Mouse (Mus musculus): ENCODE data around the gene Ebi3. TPM values are rescaled to one million over a fixed set of nuclear protein-coding genes. Genes with fewer than 3 reads are reported as not detected.

Gene Ebi3
- 1.3 TPM for polyA plus RNA-seq (2015; fragmentation: Illumina TruSeq; extraction: RNeasy Lipid Tissue Mini Kit (QIAGEN cat#74804); ENCODE audit: insufficient read depth, low read depth, low replicate concordance)

GRCm38 (mm10) chr17:55952447-55953027 lies at the start of gene Ebi3:
Gene Ebi3 (plus strand): TSS chr17:55952640.

GRCm38 (mm10) chr17:55949400-55949799 lies 3.0 kb upstream of the Ebi3 start, which contains the start of gene Zfp119b:
Gene Zfp119b (minus strand): TSS chr17:55949500.

DNA sequence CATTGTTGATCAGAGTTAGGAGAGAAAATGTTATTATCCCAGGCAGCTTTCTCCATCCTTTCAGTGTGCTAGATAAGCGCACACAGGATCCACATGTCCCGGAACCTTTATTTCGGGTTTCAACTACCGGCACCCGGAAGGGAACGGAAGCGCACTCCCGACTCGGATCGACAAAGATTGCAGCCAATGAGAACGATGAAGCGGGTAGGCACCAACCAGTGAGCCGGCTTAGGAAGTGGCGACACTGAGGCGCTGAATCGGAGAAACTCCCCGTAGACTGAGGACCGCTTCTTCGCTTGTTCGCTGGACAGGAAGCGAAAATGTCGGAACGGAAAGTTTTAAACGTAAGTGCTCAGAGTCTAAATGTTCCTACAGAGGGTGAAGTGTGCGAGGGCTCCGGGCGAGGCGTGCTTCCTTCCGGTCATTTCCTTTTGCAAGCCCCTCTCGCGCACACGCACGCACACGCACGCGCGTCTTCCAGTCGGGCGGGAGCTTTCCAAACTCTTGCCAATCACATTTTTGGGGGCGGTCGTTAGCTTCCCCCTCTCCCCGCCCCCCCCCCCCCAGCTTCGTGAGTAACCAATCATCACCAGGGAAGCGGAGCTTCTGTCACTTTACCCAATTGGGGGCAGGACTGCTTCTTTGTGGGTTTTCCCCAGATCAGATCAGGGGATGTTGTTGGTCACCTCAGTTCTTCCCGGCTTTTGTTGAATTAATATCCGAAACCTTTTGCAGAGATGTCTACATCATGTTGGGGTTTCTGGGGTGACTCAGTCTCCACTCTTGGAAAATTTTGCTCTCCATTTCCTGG lies 6.7 kb downstream of the Ebi3 start, which contains the start of gene Yju2:
Gene Yju2, plus strand, starts transcription at position 182 of the 811 bp plus-strand sequence.

GRCm38 (mm10) chr17:55969966-55970891 lies 17.8 kb downstream of the Ebi3 start, which contains the start of gene Shd:
Gene Shd (plus strand): TSS chr17:55970467.

DNA sequence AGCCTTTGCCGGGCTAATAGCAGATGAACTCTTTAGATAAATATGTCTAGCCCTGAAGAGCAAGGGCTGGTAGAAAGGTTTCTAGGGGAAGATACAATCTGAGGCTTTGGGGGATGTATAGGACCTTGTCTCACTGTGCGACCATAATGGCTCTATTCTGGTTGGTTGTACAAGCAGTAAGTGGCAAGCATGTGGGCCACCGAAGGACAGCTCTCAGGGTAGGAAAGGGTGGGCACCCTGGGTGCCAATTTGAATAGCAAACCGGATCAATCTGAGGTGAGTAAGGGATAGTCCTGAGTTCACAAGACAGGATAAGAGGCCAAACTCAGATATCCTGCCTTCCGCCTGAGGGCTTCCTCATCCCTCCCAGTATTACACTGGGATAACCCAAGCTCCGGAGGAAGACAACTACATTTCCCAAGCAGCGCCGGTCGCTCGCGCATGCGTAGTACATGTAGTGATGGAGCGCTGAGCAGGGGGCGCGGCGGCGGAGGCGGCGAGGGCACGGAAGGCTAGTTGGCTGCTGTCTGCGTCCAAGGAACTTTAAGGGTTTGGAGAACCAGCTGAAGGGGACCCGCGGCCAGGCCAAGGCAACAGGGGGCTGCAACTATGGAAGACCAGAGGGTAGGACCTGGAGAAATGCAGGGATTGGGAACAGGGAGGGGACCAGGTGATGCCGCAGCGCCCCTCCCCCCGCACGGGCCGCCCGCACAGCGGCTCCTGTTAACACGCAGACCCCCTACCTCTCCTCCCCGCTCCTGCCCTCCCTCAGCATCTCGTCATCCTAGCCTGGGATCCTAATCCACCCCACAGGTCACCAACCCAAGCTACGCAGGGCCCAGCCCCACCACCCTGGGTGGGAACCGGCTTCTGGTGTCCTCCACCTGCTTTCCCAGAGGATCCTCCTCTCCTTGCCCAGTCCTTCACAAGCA lies 33.9 kb downstream of the Ebi3 start, which contains the start of gene Fsd1:
Gene Fsd1, plus strand, starts transcription at position 480 of the 932 bp plus-strand sequence.

GRCm38 (mm10) chr17:56005415-56006061 lies 53.1 kb downstream of the Ebi3 start, which contains the start of the genes Stap2 and Mpnd:
Gene Stap2 (minus strand): TSS chr17:56005584.
Gene Mpnd (plus strand): TSS chr17:56005711.

Other genes starting within 250 kb of the Ebi3 start
- gene Pot1b, start 240.0 kb upstream of the Ebi3 start, polyA plus RNA-seq (2015; fragmentation: Illumina TruSeq; extraction: RNeasy Lipid Tissue Mini Kit (QIAGEN cat#74804); ENCODE audit: insufficient read depth, low read depth, low replicate concordance) = 3.8 TPM
- 0.54 TPM for gene Adgre4, start 202.7 kb upstream of the Ebi3 start, polyA plus RNA-seq (2015; fragmentation: Illumina TruSeq; extraction: RNeasy Lipid Tissue Mini Kit (QIAGEN cat#74804); ENCODE audit: insufficient read depth, low read depth, low replicate concordance)
- 2.2 TPM for gene Zfp119a, start 73.7 kb upstream of the Ebi3 start, polyA plus RNA-seq (2015; fragmentation: Illumina TruSeq; extraction: RNeasy Lipid Tissue Mini Kit (QIAGEN cat#74804); ENCODE audit: insufficient read depth, low read depth, low replicate concordance)
- gene Zfp959, start 60.5 kb upstream of the Ebi3 start, polyA plus RNA-seq (2015; fragmentation: Illumina TruSeq; extraction: RNeasy Lipid Tissue Mini Kit (QIAGEN cat#74804); ENCODE audit: insufficient read depth, low read depth, low replicate concordance) = 2.6 TPM
- 1.7 TPM for gene Zfp119b, start 3.1 kb upstream of the Ebi3 start, polyA plus RNA-seq (2015; fragmentation: Illumina TruSeq; extraction: RNeasy Lipid Tissue Mini Kit (QIAGEN cat#74804); ENCODE audit: insufficient read depth, low read depth, low replicate concordance)
- 2.3 TPM for gene Yju2, start 6.5 kb downstream of the Ebi3 start, polyA plus RNA-seq (2015; fragmentation: Illumina TruSeq; extraction: RNeasy Lipid Tissue Mini Kit (QIAGEN cat#74804); ENCODE audit: insufficient read depth, low read depth, low replicate concordance)
- gene Shd, start 17.8 kb downstream of the Ebi3 start, polyA plus RNA-seq (2015; fragmentation: Illumina TruSeq; extraction: RNeasy Lipid Tissue Mini Kit (QIAGEN cat#74804); ENCODE audit: insufficient read depth, low read depth, low replicate concordance) = not detected
- gene Fsd1, start 33.9 kb downstream of the Ebi3 start, polyA plus RNA-seq (2015; fragmentation: Illumina TruSeq; extraction: RNeasy Lipid Tissue Mini Kit (QIAGEN cat#74804); ENCODE audit: insufficient read depth, low read depth, low replicate concordance) = not detected
- 20.6 TPM for gene Stap2, start 52.9 kb downstream of the Ebi3 start, polyA plus RNA-seq (2015; fragmentation: Illumina TruSeq; extraction: RNeasy Lipid Tissue Mini Kit (QIAGEN cat#74804); ENCODE audit: insufficient read depth, low read depth, low replicate concordance)
- 24.6 TPM for gene Mpnd, start 53.1 kb downstream of the Ebi3 start, polyA plus RNA-seq (2015; fragmentation: Illumina TruSeq; extraction: RNeasy Lipid Tissue Mini Kit (QIAGEN cat#74804); ENCODE audit: insufficient read depth, low read depth, low replicate concordance)
- gene Sh3gl1, start 84.0 kb downstream of the Ebi3 start, polyA plus RNA-seq (2015; fragmentation: Illumina TruSeq; extraction: RNeasy Lipid Tissue Mini Kit (QIAGEN cat#74804); ENCODE audit: insufficient read depth, low read depth, low replicate concordance) = 16.3 TPM
- gene Chaf1a, start 87.8 kb downstream of the Ebi3 start, polyA plus RNA-seq (2015; fragmentation: Illumina TruSeq; extraction: RNeasy Lipid Tissue Mini Kit (QIAGEN cat#74804); ENCODE audit: insufficient read depth, low read depth, low replicate concordance) = 0.18 TPM
- 13.3 TPM for gene Ubxn6, start 122.4 kb downstream of the Ebi3 start, polyA plus RNA-seq (2015; fragmentation: Illumina TruSeq; extraction: RNeasy Lipid Tissue Mini Kit (QIAGEN cat#74804); ENCODE audit: insufficient read depth, low read depth, low replicate concordance)
- 60.5 TPM for gene Hdgfl2, start 127.0 kb downstream of the Ebi3 start, polyA plus RNA-seq (2015; fragmentation: Illumina TruSeq; extraction: RNeasy Lipid Tissue Mini Kit (QIAGEN cat#74804); ENCODE audit: insufficient read depth, low read depth, low replicate concordance)
- 5.1 TPM for gene Plin4, start 157.2 kb downstream of the Ebi3 start, polyA plus RNA-seq (2015; fragmentation: Illumina TruSeq; extraction: RNeasy Lipid Tissue Mini Kit (QIAGEN cat#74804); ENCODE audit: insufficient read depth, low read depth, low replicate concordance)
- gene Plin5, start 165.0 kb downstream of the Ebi3 start, polyA plus RNA-seq (2015; fragmentation: Illumina TruSeq; extraction: RNeasy Lipid Tissue Mini Kit (QIAGEN cat#74804); ENCODE audit: insufficient read depth, low read depth, low replicate concordance) = not detected
- gene Lrg1, start 169.4 kb downstream of the Ebi3 start, polyA plus RNA-seq (2015; fragmentation: Illumina TruSeq; extraction: RNeasy Lipid Tissue Mini Kit (QIAGEN cat#74804); ENCODE audit: insufficient read depth, low read depth, low replicate concordance) = 8.8 TPM
- 3.3 TPM for gene Sema6b, start 187.7 kb downstream of the Ebi3 start, polyA plus RNA-seq (2015; fragmentation: Illumina TruSeq; extraction: RNeasy Lipid Tissue Mini Kit (QIAGEN cat#74804); ENCODE audit: insufficient read depth, low read depth, low replicate concordance)
- gene Tnfaip8l1, start 209.8 kb downstream of the Ebi3 start, polyA plus RNA-seq (2015; fragmentation: Illumina TruSeq; extraction: RNeasy Lipid Tissue Mini Kit (QIAGEN cat#74804); ENCODE audit: insufficient read depth, low read depth, low replicate concordance) = 0.44 TPM
- gene Mydgf, start 231.3 kb downstream of the Ebi3 start, polyA plus RNA-seq (2015; fragmentation: Illumina TruSeq; extraction: RNeasy Lipid Tissue Mini Kit (QIAGEN cat#74804); ENCODE audit: insufficient read depth, low read depth, low replicate concordance) = 25.8 TPM

Data from pancreas, adult 10 weeks (tissue).